Mouse (Mus musculus) retina, postnatal 7 days (tissue): ENCODE results near the gene Fam107b.

Source experiments
- DNase-seq: peaks from one replicate; pipeline ENCODE4 v3.0.0-alpha.2; 2012; ENCODE audit warnings: low read depth, low spot score

Fam107b gene

GRCm38 (mm10) chr2:3570186-3570585, at the start of gene Fam107b:
Gene Fam107b, plus strand, starts transcription at chr2:3570488.
- no peak for DNase-seq

- DNase-seq, result no peak
Measured at GRCm38 (mm10) chr2:3522558-3522957, 47.7 kb upstream of the Fam107b start.

GRCm38 (mm10) chr2:3526288-3526687, 44.0 kb upstream of the Fam107b start:
- no peak for DNase-seq

GRCm38 (mm10) chr2:3541307-3542079, 28.8 kb upstream of the Fam107b start:
- no peak for DNase-seq

GRCm38 (mm10) chr2:3546055-3546454, 24.2 kb upstream of the Fam107b start:
- DNase-seq, result no peak

GRCm38 (mm10) chr2:3546588-3546987, 23.7 kb upstream of the Fam107b start:
- peak; percentile 35 for DNase-seq

GRCm38 (mm10) chr2:3570606-3571005, 318 bp downstream of the Fam107b start:
- DNase-seq, result no peak

GRCm38 (mm10) chr2:3573883-3574282, 3.6 kb downstream of the Fam107b start:
- DNase-seq, result no peak

GRCm38 (mm10) chr2:3575140-3575539, 4.9 kb downstream of the Fam107b start:
- DNase-seq, result no peak

GRCm38 (mm10) chr2:3576346-3576745, 6.1 kb downstream of the Fam107b start:
- no peak for DNase-seq

- no peak for DNase-seq
Measured at GRCm38 (mm10) chr2:3577216-3577615, 6.9 kb downstream of the Fam107b start.

GRCm38 (mm10) chr2:3578180-3578902, 8.1 kb downstream of the Fam107b start:
- DNase-seq, result no peak

GRCm38 (mm10) chr2:3579316-3579902, 9.1 kb downstream of the Fam107b start:
- no peak for DNase-seq

GRCm38 (mm10) chr2:3582830-3583229, 12.5 kb downstream of the Fam107b start:
- DNase-seq, result no peak

GRCm38 (mm10) chr2:3585231-3585783, 15.0 kb downstream of the Fam107b start:
- no peak for DNase-seq

- DNase-seq, result no peak
Measured at GRCm38 (mm10) chr2:3590086-3590915, 20.0 kb downstream of the Fam107b start.

GRCm38 (mm10) chr2:3590916-3591197, 20.6 kb downstream of the Fam107b start:
- DNase-seq, result no peak

- no peak for DNase-seq
Measured at GRCm38 (mm10) chr2:3594663-3595318, 24.5 kb downstream of the Fam107b start.

- no peak for DNase-seq
Measured at GRCm38 (mm10) chr2:3600421-3600820, 30.1 kb downstream of the Fam107b start.

- no peak for DNase-seq
Measured at GRCm38 (mm10) chr2:3602599-3602998, 32.3 kb downstream of the Fam107b start.

- DNase-seq, result no peak
Measured at GRCm38 (mm10) chr2:3603181-3603580, 32.9 kb downstream of the Fam107b start.
